Mouse (Mus musculus): ENCODE measurements at regions not wholly inside any gene's neighbourhood (a gene's known extent, or its start where the extent isn't known, plus 50 kb on each side); places are given as distances from the start of the nearest gene placed in this dataset.
A peak's percentile ranks its signal among the peaks of the same experiment; 100 is the strongest.

DNA sequence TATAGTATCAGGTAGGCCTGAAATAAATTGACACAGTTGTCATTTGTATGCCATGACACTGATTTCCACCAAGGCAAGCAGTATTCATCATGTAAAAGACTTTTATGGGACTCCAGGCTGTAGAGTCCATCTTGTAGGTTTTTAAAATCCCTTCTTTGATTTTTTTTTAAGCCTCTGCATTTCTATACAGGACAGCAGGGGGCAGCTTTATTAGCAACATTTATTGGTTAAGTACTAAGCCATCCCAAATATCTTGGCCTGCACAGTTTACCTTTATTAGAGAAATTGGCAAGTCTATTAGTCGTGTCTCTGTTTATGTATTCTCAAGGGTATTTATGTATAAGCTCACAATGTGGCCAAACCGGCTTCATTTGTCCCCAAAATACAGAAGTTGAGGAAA lies 125.6 kb upstream of the Med14 start:
- Histone ChIP-seq H3K36me3 (no peaks in the 10 kb centered on the region), H3K4me1 (peaks cover 2% of the 10 kb centered on the region; the same call in 1 of the 2 replicates), H3K27me3 (no peaks in the 10 kb centered on the region; the same call in 1 of the 2 replicates), H3K27ac (no peak overlapping the region), H3K4me2 (no peak overlapping the region), H3K9ac (no peak overlapping the region), H3K9me3 (replicated peaks) (no peaks in the 10 kb centered on the region), H3K4me3 (replicated peaks) (no peak overlapping the region)
- 63% methylated on average over 2 of the region's 2 CpGs for WGBS
- no peak for ATAC-seq (replicated peaks; ENCODE audit: low FRiP score)

DNA sequence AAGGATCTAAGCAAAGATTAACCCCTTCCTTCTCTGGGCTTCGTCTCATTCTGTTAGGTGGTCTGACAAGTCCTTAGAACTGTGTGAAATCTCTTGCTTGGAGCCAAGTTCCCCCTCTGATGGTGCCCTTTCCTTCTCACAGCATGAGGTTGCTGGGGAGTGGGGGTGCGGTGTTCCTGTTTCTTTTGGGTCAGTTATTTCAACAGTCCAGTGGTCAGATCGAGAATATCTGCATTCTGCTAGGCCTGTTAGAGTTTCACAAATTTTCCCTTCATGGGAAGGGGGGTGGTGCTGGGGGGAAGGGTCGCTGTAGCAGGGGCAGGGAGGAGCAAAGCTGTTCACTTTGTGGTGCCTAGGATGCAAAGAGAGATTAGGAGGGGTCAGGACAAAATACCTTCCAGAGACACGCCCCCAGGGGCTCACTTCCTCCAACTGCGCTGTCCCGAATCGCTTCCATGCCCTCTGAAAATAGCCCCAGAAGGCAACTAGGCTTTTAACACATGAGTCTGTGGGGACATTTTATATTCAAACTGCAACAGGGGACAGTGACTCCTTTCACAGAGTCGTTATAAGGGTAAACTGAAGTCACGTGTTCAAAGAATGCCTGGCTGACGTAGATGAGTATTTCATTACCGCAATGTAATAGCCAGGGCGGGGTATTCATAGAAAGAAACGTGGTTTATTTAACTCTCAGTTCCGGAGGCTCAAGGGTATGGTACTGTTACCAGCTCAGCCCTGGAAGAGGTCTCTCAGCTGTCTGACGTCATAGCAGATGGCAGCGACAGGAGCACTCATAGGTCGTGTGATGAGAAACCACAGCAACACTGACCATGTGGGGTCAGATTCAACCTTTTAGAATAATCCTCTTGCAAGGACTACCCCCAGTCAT lies 124.5 kb upstream of the Med14 start:
- Histone ChIP-seq H3K4me2 (peak overlapping the region; percentile 52), H3K36me3 (no peaks in the 10 kb centered on the region), H3K4me3 (replicated peaks) (peak overlapping the region; percentile 34), H3K9ac (no peak overlapping the region), H3K4me1 (peaks cover 2% of the 10 kb centered on the region; the same call in 1 of the 2 replicates), H3K27ac (no peak overlapping the region), H3K9me3 (replicated peaks) (no peaks in the 10 kb centered on the region), H3K27me3 (no peaks in the 10 kb centered on the region; the same call in 1 of the 2 replicates)
- ATAC-seq (replicated peaks; ENCODE audit: low FRiP score): no peak
- 23% methylated on average over 18 of the region's 18 CpGs for WGBS

DNA sequence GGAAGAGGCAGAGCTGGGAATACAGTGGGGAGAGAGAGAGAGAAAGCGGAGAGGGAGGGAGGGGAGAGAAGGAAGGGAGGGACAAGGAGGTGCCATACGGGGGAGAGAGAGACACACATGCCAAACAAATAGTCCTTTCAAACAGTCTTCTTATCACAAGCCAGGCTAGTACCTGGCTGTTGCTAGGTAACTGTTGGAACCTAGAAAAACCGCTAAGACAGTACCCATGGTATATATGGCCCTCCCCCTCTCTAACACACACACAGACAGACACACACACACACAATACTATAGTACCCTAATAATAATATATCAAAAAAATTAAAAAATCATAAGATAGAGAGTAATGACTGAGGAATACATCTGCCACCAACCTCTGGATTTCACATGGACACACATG lies 117.4 kb upstream of the Med14 start:
- Histone ChIP-seq H3K4me1 (no peaks in the 10 kb centered on the region), H3K4me2 (no peak overlapping the region), H3K9ac (no peak overlapping the region), H3K27ac (no peak overlapping the region), H3K27me3 (no peaks in the 10 kb centered on the region), H3K9me3 (replicated peaks) (no peaks in the 10 kb centered on the region), H3K36me3 (no peaks in the 10 kb centered on the region), H3K4me3 (replicated peaks) (no peak overlapping the region)
- no peak for ATAC-seq (replicated peaks; ENCODE audit: low FRiP score)
- WGBS: 83% methylated on average over 2 of the region's 3 CpGs

GRCm38 (mm10) chrX:12877506-12877905 lies 115.6 kb upstream of the Med14 start:
- Histone ChIP-seq H3K36me3 (no peaks in the 10 kb centered on the region), H3K4me2 (no peak overlapping the region), H3K27me3 (no peaks in the 10 kb centered on the region), H3K9me3 (replicated peaks) (no peaks in the 10 kb centered on the region), H3K27ac (no peak overlapping the region), H3K4me1 (no peaks in the 10 kb centered on the region), H3K4me3 (replicated peaks) (no peak overlapping the region), H3K9ac (no peak overlapping the region)
- WGBS: 48% methylated on average over 4 of the region's 4 CpGs
- ATAC-seq (replicated peaks; ENCODE audit: low FRiP score): no peak

- no peak overlapping the region for H3K9ac ChIP-seq
- no peaks in the 10 kb centered on the region for H3K9me3 ChIP-seq (replicated peaks)
- no peaks in the 10 kb centered on the region for H3K27me3 ChIP-seq
- peak; percentile 86 for ATAC-seq (replicated peaks; ENCODE audit: low FRiP score)
- H3K36me3 ChIP-seq: no peaks in the 10 kb centered on the region
- peak overlapping the region; percentile 48 for H3K4me2 ChIP-seq
- 42% methylated on average over 22 of the region's 22 CpGs for WGBS
- peak overlapping the region; percentile 36 for H3K4me3 ChIP-seq (replicated peaks)
- H3K4me1 ChIP-seq: no peaks in the 10 kb centered on the region
- no peak overlapping the region for H3K27ac ChIP-seq
Observed at GRCm38 (mm10) chrX:12873698-12874144, 111.8 kb upstream of the Med14 start.

DNA sequence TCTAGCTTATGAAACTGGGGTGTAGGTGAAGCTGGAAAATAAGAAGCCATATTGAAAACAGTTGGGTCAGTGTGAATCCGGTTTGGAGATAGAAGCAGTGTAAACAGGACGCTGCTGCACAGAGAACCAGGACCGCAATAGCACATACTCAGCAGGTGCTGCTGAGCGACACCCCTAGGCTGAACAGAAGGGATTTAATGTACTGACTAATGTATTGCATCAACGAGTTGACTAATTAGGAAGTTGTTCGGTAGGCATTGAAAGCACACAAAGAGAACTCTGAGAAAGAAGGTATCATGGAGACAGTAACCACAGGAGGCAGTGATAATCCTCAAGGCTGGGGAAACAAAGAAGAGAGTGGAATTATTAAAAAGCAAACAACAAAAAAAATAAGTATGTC lies 111.4 kb upstream of the Med14 start:
- peak overlapping the region; percentile 48 for H3K4me2 ChIP-seq
- H3K4me3 ChIP-seq (replicated peaks): peak overlapping the region; percentile 36
- H3K9me3 ChIP-seq (replicated peaks): no peaks in the 10 kb centered on the region
- no peak overlapping the region for H3K9ac ChIP-seq
- WGBS: 40% methylated on average over 6 of the region's 6 CpGs
- H3K27ac ChIP-seq: no peak overlapping the region
- no peaks in the 10 kb centered on the region for H3K36me3 ChIP-seq
- ATAC-seq (replicated peaks; ENCODE audit: low FRiP score): 0 out of 2 replicates have a peak, but pooled peaks have one; percentile 40
- no peaks in the 10 kb centered on the region for H3K27me3 ChIP-seq
- no peaks in the 10 kb centered on the region for H3K4me1 ChIP-seq

DNA sequence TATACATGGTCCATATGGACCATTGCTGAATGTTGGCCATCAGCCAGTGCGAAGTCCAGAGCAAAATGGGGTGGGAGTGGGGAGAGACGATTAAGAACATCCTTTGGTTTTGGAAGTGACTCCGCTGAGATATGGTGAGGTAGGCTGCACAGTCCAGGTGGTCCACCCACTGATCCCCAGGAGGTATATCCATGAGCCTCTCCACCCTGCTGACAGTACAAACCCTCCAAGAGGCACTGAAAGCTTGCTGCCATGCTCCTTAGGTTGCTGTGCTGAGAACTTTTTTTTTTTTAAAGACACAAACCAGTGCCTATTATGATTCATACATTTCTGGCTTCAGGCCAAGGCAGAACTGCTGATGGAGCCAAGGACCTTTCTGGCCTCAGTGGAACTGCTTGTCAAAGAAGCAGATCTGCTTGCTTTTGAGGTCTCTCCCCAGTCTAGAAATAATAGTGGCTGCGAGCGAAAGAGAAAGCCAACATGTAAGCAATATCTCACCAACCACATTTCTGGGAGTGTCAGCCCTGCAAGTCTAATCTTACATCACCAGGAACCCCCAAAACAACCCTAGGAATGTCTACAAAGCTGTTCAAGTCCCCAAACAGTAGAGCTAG lies 105.1 kb upstream of the Med14 start:
- 85% methylated on average over 5 of the region's 5 CpGs for WGBS
- no peak for ATAC-seq (replicated peaks; ENCODE audit: low FRiP score)

DNA sequence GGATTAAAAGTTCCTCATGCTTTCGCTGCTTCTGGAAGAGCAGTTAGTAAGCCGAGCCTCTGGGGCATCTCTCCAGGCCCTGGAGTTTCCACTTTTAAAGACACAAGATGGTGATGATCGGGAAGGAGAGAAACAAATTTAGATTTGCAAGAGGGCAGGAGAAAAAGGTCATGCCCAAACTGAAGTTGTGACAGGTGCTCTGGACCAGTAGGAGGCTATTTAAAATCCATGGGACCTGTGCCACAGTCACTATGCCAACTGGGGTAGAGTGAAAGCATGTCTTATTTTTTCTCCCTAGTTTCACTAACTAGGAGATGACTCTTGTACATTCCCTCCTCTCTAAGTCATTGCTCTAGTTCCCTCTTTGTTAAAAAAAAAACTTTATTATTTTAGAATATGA lies 104.3 kb upstream of the Med14 start:
- ATAC-seq (replicated peaks; ENCODE audit: low FRiP score): no peak
- 86% methylated on average over 3 of the region's 3 CpGs for WGBS
- no peak overlapping the region for H3K4me2 ChIP-seq

More for the DNA sequence above, 105.1 kb upstream of the Med14 start:
- no peaks in the 10 kb centered on the region for H3K27me3 ChIP-seq
- H3K4me3 ChIP-seq (replicated peaks): no peak overlapping the region
- no peak overlapping the region for H3K4me2 ChIP-seq
- no peak overlapping the region for H3K9ac ChIP-seq
- no peaks in the 10 kb centered on the region for H3K4me1 ChIP-seq
- H3K27ac ChIP-seq: no peak overlapping the region
- no peaks in the 10 kb centered on the region for H3K9me3 ChIP-seq (replicated peaks)
- no peaks in the 10 kb centered on the region for H3K36me3 ChIP-seq

GRCm38 (mm10) chrX:12860168-12860567 lies 98.3 kb upstream of the Med14 start:
- H3K36me3 ChIP-seq: no peaks in the 10 kb centered on the region
- H3K27ac ChIP-seq: no peak overlapping the region
- H3K9ac ChIP-seq: no peak overlapping the region
- 59% methylated on average over 6 of the region's 6 CpGs for WGBS
- 0 out of 2 replicates have a peak, but pooled peaks cover 3% of the 10 kb centered on the region for H3K4me1 ChIP-seq
- H3K4me2 ChIP-seq: no peak overlapping the region
- no peaks in the 10 kb centered on the region for H3K9me3 ChIP-seq (replicated peaks)
- 0 out of 2 replicates have a peak, but pooled peaks cover 8% of the 10 kb centered on the region for H3K27me3 ChIP-seq
- H3K4me3 ChIP-seq (replicated peaks): no peak overlapping the region
- no peak; the same call in 1 of the 2 replicates for ATAC-seq (replicated peaks; ENCODE audit: low FRiP score)

More for the DNA sequence above, 104.3 kb upstream of the Med14 start:
- no peaks in the 10 kb centered on the region for H3K27me3 ChIP-seq
- H3K36me3 ChIP-seq: no peaks in the 10 kb centered on the region
- no peaks in the 10 kb centered on the region for H3K4me1 ChIP-seq
- no peak overlapping the region for H3K9ac ChIP-seq
- no peak overlapping the region for H3K27ac ChIP-seq
- H3K9me3 ChIP-seq (replicated peaks): no peaks in the 10 kb centered on the region
- no peak overlapping the region for H3K4me3 ChIP-seq (replicated peaks)

GRCm38 (mm10) chrX:12858757-12859156 lies 96.9 kb upstream of the Med14 start:
- no peak for ATAC-seq (replicated peaks; ENCODE audit: low FRiP score)
- H3K4me2 ChIP-seq: no peak overlapping the region
- H3K27ac ChIP-seq: peak overlapping the region; percentile 87; the same call in 1 of the 2 replicates
- H3K4me3 ChIP-seq (replicated peaks): no peak overlapping the region
- H3K27me3 ChIP-seq: 0 out of 2 replicates have a peak, but pooled peaks cover 8% of the 10 kb centered on the region
- 76% methylated on average over 2 of the region's 2 CpGs for WGBS
- no peaks in the 10 kb centered on the region for H3K9me3 ChIP-seq (replicated peaks)
- H3K36me3 ChIP-seq: no peaks in the 10 kb centered on the region
- H3K9ac ChIP-seq: no peak overlapping the region
- H3K4me1 ChIP-seq: 0 out of 2 replicates have a peak, but pooled peaks cover 3% of the 10 kb centered on the region

- 28% methylated on average over 17 of the region's 17 CpGs for WGBS
- peak overlapping the region; percentile 87 for H3K27ac ChIP-seq
- H3K36me3 ChIP-seq: no peaks in the 10 kb centered on the region
- H3K9me3 ChIP-seq (replicated peaks): no peaks in the 10 kb centered on the region
- peak overlapping the region; percentile 33 for H3K4me3 ChIP-seq (replicated peaks)
- H3K4me1 ChIP-seq: 0 out of 2 replicates have a peak, but pooled peaks cover 3% of the 10 kb centered on the region
- H3K27me3 ChIP-seq: 0 out of 2 replicates have a peak, but pooled peaks cover 8% of the 10 kb centered on the region
- ATAC-seq (replicated peaks; ENCODE audit: low FRiP score): peak; percentile 82
- no peak overlapping the region for H3K9ac ChIP-seq
- peak overlapping the region; percentile 54 for H3K4me2 ChIP-seq
Observed at GRCm38 (mm10) chrX:12857881-12858755, 96.2 kb upstream of the Med14 start.

All from kidney, embryonic 15.5 days (tissue).